Mouse (Mus musculus): ENCODE results near the gene Rhd. TPM values are rescaled to one million over a fixed set of nuclear protein-coding genes. Genes with fewer than 3 reads are reported as not detected.
"Not testable (repeated sequence)": the region's sequence is repeated elsewhere in the genome, so short reads cannot be mapped to it uniquely, and the experiment has no call there.

Gene Rhd
- not detected for total RNA-seq (2021)
- polyA plus RNA-seq (2012; rRNA removed): 0.09 and 0.12 TPM in 2 replicates
- long read RNA-seq: 0 reads

DNA sequence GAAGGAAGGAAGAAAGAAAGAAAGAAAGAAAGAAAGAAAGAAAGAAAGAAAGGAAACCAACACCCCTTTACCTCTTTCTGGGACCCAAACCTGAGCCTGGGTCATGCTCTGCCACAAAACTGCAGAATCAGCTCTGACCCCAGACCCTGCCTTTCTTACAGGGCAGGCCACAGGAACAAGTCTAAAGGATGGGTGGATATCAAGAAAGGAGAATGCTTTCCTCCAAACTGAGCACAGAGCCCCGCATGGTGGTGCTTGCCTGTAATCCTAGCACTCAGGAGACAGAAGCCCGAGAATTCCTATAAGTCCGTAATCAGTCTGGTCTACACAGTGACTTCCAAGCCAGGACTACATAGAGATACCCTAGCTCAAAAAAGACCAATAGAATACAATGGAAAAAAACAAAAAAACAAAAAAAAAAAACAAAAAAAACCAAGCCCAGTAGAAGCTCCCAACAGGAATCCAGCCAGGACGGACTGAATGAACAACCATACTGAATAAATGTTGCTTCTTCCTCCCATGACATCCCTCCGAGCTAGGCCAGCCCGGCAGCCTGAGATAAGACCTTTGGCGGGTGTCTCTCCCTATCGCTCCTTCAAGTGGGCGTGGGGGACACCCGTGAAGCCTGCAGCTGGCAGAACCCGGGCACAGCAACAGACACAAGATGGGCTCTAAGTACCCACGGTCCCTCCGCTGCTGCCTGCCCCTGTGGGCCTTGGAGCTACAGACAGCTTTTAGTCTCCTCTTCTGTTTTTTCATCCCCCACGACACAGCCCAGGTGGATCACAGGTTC lies at the start of gene Rhd:
Rhd (plus strand) TSS at position 600 of the 793 bp plus-strand sequence.
- DNase-seq: no peak

DNA sequence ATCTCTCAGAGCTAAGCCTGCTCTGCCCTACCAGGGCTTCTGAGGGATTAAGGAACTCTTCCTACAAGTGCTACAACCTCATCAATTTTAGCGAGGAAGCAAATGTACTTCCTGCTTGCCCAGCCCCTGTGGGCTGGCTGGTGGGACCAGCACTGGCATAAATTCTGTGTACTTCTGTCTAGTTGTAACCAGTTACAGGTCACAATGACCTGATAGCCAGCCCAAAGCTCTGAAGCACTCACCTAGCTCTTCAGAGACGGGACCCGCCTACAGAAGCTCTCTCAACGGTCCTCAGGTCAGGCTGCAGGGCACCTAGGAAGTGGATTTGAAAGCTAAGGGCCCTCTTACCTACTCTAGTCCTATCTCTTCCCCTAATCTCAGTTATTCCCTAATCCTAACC lies 46.6 kb upstream of the Rhd start:
- no peak for DNase-seq

DNA sequence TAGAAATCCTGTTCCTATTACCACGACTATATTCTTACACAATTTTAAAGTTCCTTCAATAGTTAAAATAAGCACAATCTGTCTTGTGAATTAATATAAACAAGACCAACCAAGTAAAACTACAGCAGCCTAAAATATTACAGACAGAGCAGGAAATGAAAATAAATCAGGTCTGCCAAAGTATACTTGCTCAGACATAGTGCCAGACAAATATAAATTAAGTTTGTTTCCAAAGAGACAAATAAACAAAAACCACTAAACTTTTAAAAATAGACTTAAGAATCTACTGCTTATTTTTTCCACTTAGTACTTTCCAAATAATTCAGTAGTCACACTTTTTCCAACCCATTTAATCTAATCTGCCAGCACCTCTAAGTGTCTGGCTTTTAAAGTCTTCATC lies 43.3 kb upstream of the Rhd start:
- DNase-seq: no peak

DNA sequence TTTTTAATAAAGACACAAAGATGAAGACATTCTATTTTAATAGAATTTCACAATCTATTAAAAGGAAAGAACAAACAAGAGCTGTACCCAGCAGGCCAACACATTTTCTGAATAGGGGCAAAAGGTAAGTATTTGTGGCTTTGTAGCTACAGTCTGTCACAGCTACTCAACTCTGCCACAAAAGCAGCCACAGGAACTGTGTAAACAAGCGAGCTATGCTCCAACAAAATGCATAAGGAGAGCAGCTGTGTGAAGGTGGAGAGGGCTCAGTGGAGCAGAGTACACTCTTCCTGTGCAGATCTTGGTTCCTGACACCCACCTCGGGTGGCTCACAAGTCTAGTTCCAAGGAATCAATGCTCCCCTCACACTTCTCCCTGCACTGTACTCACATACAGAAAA lies 40.8 kb upstream of the Rhd start:
- DNase-seq: no peak

DNA sequence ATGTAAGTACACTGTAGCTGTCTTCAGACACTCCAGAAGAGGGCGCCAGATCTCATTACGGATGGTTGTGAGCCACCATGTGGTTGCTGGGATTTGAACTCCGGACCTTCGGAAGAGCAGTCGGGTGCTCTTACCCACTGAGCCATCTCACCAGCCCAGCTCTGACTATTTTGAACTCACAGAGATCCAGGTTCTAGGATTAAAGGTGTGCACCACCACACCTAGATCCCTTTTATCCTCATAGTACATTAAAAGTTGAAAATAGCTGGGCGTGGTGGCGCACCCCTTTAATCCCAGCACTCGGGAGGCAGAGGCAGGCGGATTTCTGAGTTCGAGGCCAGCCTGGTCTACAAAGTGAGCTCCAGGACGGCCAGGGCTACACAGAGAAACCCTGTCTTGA lies 38.5 kb upstream of the Rhd start:
- not testable (repeated sequence) for DNase-seq

DNA sequence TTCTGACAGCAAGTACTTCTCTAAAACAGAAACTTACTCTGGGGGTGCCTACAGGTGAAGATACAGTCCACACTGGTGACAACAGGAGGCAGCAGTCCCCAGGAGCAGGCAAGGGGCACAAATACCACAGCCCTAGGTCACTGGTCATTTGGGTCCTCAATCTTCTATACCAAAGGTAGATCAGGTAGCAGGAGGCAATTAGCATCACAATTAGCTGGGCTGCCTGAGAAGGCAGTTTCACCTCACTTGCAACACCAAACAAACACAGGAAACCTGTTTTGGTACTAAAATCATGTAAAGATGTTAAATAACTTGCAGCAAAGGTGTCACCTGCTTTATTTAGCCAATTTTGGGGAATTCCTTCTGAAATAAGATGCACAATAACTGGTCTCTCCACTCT lies 38.0 kb upstream of the Rhd start:
- no peak for DNase-seq

DNA sequence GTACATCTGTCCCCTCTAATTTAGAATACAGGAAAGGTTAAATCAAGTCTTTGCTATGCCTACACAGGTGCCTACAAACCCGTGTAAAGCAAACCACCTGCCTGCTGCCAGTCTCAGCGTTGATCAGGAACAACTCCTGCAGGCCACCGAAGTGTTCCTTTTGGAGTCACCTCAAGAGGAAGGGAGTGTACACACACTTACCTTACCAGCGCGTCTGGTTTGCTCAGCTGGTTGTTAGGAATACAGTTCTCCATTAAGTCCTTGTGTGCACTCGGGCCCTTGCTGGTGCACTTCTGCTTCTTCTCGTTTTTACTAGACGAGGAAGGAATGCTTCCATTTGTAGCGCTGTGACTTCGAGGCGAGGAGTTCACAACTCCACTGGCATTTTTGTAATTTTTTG lies 36.5 kb upstream of the Rhd start:
- DNase-seq: no peak

DNA sequence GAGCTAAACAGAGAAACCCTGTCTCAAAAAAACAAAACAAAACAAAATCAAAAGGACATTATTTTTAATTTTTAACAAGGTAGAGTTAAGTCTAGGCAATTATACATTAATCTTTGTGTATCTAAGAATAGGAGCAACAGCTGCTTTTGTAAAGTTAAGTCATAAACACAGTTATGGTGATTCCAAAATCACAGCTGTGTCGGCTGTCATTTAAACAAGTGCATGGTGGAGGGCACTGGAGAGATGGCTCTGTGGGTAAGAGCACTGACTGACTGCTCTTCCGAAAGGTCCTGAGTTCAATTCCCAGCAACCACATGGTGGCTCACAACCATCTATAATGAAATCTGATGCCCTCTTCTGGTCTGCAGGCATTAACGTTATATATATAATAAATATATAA lies 32.4 kb upstream of the Rhd start:
- DNase-seq: no peak

DNA sequence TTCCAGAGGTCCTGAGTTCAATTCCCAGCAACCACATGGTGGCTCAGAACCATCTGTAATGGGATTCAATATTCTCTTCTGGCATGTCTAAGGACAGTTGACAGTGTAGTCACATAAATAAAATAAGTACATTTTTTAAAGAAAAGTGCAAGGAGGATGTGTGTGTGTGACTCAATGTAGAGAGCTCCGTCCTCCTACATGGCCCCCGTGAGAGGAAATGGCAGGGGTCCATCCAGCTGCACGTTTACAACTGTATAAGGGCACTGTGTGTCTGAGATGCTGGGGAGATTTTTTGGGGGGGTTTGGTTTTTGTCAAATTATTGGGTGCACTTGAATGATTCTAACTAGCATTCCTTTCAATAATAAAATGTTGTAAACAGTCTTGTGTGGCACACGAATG lies 28.9 kb upstream of the Rhd start:
- DNase-seq: no peak

DNA sequence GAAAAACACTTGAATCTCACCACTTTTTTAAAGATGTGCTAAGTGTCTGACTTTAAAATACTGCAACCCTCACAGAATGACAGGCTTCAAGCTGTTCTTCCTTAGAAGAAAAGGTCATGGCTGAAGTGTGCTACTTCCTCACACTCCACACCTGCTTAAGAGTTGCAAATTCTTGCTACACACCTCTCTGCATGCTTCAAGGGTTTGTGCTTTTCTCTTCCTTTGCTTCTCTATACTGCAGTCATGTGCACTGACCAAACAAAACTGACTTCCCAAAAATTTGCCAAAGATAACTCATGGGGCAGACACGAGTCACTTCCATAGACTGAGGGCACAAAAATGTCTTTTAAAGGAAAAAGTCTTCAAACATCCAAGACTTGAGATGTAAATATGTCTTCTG lies 26.1 kb upstream of the Rhd start:
- DNase-seq: no peak

DNA sequence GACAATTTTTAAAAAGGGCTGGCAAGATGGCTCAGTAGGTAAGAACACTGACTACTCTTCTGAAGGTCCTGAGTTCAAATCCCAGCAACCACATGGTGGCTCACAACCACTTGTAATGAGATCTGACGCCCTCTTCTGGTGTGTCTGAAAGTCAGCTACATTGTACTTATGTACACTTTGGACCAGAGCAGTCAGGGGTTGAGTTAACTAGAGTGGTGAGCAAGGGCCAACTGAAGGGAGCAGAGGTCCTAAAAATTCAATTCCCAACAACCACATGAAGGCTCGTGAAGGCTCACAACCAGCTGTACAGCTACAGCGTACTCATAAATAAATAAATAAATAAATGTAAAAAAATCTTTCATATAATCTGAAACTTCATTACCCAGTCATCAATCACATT lies 25.6 kb upstream of the Rhd start:
- not testable (repeated sequence) for DNase-seq

DNA sequence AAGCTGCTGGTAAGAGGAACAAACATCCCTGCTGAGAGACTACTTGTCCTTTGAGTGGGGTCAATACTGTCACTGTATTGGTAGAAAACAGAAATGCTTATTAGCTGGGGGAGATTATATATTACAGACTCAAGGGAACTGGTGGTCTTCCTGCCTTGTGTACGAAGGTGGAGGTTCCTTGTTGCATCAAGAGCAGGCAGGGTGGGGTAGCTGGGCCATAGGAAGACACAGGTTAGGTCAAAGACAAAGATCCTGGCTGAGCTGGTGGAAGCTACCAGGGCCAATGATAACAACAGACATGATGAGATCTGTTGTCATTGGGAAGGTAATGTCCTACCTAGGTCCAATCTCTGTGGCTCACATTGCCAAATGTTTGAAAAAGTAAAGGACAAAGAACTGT lies 24.1 kb upstream of the Rhd start:
- DNase-seq: no peak

DNA sequence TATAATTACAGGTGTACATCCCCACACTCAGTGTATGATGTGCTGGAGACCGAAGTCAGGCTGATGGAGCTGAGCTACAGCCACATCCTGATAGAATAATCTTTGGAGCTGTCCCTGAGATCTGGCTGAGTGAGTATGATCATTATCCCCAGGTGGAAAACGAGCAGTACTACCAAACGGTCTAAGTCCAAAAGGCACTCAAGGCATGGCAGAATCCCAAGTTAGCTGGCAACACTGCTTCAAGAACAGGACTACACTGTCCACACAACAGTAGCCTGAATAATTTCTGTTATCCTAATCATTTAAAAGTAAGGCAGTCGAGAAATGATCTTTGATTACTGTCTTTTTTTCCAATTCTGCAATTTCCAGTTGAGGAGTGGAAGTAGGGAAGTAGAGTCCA lies 20.8 kb upstream of the Rhd start:
- no peak for DNase-seq

DNA sequence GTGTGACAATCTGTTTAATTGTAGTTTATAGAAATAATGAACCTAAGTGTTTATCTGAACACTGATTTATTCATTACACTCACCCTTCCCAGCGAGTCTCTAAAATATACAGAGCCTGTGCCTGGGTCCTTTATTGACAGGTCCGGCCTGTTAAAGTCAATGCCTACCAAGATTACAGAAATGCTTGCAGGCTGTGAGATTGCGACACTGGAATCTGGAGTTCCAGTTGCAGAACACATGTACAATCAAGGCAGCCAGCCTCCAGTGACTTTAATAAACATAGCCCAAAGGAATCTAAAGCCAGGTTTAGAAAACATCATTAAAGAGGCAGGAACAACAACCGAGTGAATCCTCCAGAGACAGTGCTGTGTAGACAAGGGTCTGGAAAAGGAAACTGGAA lies 16.7 kb upstream of the Rhd start:
- peak; percentile 21 for DNase-seq

DNA sequence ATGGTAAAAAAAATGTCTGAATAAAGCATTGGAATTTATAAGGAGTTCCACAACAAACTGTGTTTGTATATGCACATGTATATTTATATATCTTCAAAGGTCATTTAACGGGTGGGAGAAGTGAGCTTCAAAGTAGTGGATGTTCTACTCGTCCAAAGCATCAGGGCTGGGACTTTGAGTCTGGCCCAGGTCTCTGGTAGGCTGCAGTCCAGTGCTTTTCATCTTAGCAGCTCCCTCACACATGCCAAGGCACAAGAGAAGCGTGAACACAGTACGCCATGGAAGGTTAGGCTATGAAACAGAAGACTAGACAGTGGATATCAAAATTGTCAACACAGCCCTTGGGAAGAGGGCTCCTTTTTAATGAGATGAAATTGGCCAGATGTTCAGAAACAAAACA lies 13.8 kb upstream of the Rhd start:
- DNase-seq: no peak

DNA sequence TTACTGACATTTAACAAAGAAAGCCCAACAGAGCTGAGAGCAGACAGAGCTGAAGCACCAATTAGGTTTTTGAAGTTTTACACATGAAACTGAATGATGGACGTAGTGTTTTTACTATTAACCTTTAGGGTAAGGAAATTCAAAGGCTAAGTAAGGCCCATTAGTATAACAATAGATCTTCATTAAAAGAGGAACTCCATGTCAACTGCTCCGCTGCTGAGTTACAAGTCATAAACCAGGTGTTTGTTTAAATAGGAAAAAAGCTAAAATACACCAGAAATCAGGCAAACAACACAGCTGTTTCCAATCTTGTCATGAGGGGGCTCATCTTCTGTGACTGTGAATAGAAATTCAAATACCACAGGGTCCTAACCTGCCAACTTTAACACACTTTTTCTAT lies 13.1 kb upstream of the Rhd start:
- no peak for DNase-seq

DNA sequence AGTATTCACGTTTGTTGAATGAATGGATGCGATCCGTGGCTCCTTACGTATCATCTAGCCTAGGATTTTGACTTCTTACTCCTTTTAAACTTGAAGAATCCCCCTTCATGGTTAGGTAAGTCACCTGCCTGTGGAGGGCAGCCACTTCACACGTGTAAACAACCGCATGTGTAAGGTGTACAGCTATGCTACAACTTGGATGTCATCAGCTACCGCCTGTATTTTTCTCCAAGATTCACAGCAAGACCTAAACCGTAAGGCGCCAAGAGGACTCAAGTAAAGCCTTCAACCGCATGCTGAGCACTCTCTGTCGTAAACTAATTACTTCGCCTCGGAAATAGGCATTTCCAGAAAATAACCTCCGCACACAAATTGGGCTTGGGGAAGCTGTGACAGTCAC lies 12.5 kb upstream of the Rhd start:
- DNase-seq: peak; percentile 9

DNA sequence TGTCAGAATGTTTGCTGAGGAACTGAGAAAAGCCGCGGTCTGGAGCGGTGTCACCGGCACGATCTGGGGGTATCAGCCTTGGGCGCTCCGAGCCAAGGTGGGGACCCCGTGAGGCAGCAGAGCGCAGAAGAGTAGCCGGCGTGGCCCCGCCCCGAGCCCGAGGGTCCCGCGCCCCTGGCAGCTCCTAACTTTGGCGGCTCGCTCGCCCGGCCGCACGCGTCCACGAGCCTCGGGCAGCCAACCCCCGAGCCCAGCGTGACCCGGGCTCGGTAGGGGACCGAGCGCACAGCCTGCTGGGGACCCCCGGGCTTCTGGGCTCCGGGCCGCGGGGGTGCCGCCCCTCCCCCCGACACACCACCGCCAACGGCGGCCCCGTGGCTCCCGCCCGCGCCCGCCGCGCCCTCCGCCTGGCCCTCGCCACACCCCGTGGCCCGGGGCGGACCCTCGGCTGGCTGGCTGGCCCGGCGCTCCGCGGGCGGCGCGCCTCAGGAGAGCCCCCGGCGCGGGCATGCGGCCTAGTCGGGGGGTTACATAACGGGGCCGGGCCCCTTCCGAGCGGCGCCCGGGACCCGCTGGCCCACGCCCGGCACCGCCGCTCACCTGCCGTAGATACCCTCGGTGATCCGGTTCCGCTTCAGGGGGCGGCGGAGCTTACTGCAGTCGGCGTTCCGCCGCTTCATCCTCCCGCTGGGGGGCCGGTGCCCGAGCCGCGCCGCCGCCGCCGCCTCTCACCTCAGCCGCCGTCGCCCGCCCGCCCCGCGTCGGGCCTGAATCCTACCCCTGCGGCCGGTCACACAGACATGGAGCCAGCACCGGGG lies 11.7 kb upstream of the Rhd start:
- DNase-seq: no peak

DNA sequence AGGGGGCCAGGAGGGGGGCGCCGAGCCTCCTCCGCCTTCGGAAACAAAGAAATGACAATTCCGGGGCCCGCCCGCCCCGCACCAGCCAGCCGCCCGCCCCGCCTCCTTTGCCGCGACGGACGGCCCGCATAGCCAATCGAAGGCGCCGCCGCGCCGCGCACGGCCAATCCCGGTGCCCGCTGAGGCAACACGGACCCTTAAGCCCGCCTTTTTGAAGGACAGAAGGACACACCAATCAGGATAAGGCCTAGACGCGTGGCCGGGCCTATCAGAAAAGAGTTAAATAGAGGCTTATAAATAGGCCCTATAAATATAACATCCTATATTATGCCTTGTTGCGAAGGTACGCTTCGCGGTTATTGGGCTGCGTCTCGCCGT lies 11.1 kb upstream of the Rhd start, which contains the start of gene Maco1:
Maco1 (minus strand) TSS at position 87 of the 378 bp plus-strand sequence.
- DNase-seq: peak; percentile 100

DNA sequence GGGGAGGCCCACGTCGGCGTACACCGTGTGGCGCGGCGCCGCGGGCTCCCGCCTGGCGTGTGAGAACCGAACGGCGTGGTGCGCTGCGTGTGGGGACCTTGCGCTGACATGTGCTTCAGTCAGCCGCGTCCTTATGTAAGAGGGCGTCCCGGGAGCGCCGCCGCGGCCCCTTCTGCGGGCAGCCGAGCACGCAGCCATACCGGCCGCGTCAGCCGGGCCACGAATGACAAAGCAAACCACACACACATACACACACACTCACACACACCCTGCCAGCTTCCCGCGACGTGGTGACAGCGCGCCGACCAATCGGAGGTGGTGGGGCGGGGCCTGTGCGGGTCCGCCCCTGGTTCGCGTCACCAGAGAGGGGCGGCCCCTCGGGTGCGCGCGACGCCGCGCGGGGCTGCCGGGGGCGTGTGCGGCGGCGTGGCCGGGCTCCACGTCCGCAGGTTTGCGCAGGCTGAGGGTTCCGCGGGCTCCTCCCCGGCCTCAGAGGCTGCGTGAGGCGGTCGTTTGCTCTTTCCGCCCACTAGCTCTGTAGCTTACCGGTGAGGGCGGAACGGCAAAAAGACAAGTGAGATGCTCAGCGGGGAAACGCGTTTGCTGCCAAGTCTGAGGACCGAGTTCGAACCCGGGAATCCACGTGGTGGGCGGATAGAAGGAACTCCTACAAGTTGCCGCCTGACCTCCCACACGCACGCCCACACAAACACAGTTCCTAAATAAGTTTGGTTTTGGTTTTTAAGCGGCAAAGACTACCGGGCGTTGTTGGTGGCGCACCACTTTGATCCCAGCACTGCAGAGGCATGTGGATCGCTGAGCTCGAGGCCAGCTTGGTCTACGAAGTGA lies 10.5 kb upstream of the Rhd start:
- DNase-seq: peak; percentile 96

DNA sequence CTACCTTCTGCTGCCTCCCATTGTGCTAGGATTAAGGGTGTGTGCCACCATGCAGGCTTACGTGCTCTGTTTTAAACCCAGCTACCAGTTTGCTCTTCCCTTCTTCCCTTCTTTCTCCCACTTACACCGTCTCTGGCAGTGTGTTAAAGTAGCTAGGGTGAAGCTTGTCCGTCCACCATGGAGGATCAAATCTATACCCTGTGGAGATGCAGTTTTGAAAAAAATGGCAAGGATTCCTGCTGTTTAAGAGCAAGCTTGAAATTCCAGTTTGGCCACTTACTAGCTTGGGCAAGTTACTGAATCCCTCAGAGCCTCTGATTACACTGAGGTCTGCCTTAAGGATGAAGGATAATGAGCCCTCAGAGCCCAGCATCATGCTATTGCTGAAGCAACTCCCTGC lies 9.0 kb upstream of the Rhd start:
- DNase-seq: no peak

DNA sequence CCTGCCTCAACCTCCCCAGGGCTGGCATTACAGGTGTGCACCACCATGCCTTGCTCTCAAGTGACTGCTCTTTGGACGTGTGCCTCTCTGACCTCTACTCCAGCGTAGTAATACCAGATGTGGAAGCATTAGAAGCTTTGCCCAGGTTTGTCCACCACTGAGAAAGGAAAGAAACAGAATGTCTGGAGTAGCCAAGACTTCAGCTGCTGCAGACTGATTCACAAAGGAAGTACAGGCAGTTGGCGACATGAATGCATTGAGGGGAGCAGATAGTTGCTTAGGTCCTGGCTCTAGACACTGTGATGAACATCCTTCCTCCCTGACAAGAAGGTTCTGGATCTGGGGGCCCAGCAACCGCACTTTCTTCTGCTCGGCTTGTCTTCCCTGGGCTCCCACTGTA lies 8.3 kb upstream of the Rhd start:
- DNase-seq: no peak

DNA sequence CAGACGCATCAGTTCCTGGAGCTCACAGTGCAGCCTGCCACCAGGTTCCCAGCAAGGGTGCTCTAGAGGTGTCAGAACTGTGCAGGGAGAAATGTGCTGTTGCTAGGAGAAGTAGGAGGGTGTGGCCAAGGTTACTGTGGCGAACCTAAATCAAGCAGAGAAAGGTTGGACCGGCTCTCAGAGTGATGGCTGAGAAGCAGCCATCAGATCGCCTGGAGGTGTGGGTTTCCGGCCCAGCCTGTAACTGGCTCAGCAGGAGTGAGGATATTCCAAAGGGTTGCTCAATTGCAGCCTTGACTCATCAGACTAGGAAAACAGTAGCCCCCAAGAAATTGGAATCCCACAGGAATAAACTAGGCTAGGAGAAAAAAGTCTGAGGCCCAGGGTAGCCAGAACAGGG lies 7.8 kb upstream of the Rhd start:
- DNase-seq: no peak

Measured in adrenal gland, adult 2 months (tissue).